Mouse (Mus musculus) heart, postnatal 10 days (tissue): ENCODE measurements at regions not wholly inside any gene's neighbourhood (a gene's known extent, or its start where the extent isn't known, plus 50 kb on each side); places are given as distances from the start of the nearest gene placed in this dataset.
A peak's percentile ranks its signal among the peaks of the same experiment; 100 is the strongest.

Source experiments
- DNase-seq, 2 experiments: peaks; one replicate each; pipeline ENCODE4 v3.0.0; 2021
- intact Hi-C: fragments of 180-260 bp; cut with DNase I; formaldehyde crosslinking; loops from one replicate; pipeline ENCODE4 v1.15.1; 2025

DNA sequence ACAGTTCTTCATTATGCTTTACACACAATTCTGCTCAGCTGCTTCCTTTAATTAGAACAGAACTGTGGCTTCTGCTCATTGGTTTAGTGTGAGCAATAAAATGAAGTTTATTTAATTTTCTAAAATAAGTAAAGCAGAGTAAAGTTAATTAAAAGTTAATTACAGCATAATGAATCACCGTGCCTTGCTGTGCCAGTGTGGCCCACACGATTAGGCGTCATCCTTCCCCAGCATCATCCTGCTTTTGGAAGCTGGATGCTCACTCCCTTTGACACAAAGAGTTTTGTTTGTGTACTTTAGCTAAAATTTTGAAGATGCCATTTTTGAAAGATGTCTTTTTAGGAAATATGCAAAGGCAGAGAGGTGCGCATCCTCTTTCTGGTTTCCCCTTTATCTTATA lies 316.4 kb downstream of the Tfec start:
- no peak for DNase-seq
- intact Hi-C loops, result no loop called here

DNA sequence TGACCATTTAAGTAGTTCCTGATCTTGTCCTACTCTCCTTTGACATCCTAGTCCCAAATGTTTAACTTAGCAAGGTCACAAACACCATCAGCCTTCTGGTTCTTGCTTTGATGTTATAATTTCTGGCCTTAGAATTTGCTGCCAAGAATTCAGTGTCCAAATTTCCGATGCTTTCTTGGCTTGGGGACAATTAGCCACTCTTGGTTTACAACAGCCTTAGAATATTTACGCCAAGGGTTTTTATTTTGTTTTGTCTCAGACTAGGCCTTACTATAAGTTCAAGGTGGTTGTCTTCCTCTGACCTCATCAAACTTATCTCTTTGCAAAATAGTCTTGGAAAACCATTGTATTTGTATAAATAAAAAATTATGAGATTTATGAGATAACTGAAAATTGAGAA lies 322.4 kb downstream of the Tfec start:
- intact Hi-C loops, result no loop called here

DNA sequence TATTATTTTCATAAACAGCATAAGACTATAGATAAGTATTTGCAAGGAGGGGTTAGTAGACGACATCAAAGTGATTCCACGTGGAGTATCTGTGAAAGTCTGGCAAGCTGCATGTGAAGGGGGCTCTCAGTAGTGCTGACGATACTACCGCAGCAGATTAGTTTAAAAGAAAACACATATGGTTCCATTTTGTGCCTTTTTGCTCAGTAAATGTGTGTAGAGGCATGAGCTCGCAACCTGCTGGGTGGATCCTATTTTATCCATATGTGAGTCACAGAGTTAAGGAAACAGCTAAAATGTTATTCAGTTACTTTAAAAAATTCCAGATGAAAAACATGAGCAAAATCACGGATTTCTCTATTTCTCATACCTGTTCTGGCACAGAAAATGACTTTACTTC lies 325.4 kb downstream of the Tfec start:
- intact Hi-C loops, result no loop called here
- DNase-seq, result no peak

More for the DNA sequence above, 322.4 kb downstream of the Tfec start:
- no peak for DNase-seq

DNA sequence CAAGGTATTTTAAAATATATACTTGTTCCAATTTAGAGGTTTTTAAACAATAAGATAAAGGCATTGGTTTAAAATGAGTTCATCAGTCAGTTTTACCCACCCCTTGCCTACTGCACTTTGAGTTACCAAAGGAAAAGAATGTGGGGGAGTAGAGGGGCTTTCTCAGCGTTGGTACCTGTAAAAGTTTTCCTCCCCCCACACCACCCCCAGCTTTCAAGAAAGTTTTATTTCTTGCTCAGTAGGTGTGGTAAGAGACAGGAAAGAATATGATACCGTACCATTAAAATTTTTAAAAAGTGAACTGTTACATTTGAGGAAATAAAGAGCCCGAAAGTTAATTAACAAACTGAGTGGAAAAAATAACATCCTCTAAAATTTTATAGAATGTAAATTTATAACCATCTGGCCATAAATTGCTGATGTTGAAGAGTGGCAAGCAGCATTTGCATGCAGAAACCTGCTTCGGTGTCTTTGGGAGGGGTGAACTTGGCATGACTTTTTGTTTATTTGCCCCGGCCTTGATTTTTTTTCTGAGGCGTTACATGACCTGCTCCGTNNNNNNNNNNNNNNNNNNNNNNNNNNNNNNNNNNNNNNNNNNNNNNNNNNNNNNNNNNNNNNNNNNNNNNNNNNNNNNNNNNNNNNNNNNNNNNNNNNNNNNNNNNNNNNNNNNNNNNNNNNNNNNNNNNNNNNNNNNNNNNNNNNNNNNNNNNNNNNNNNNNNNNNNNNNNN lies 346.1 kb downstream of the Tfec start:
- intact Hi-C loops, result no loop called here
- no peak for DNase-seq

DNA sequence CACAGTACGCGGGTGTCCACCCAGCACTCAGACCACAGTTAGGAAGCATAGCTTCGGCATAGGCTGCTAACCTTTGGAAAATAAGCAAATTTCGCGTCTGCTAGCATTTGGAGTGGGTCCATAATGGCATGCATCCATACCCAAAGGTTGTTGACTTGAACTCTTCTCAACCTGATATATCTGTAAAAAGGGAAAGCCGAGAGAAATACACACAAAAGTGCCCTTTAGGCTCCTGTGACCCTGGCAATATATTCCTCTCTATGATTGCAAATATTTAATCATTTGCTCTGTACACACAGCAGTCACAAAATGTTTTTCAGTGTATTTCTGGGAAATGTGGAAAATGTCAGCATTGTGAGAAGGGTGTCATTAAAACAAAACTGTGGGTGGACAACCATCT lies 347.1 kb downstream of the Tfec start:
- intact Hi-C loops, result no loop called here
- DNase-seq, result no peak

DNA sequence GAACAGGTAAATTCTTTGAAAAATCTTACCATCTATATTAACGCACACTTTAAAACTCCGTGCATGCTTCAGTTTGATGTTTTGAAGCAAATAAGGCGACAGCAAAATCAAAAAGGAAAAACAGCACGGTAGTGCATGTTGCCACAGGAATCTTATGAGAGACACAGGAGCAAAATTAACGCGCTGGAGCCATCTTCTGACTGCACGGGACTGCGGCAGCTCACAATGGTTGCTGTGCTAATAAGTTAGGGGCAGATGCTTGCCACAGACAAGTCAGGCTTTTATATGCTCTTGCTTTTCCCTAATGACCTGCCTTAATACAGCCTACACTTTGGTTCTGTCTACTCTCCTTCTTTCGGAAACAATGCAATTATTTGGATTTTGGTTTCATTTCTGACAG lies 347.8 kb downstream of the Tfec start:
- intact Hi-C loops, result no loop called here

DNA sequence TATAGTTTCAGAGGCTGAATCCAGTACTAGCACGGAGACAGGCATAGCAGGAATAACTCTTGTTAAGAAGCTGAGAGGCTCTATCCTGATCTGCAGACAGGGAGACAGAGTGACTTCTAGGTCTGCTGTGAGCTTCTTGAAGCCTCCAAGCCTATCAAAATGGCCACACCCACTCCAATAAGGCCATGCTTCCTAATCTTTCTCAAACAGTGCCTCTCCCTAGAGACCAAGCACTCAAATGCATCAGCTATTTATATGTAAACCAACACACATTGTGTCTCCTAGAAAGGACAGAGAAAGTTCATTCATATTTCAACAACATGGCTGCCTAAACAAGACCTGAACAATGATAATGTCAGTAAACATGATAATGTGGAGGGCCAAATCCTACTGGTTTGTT lies 384.2 kb downstream of the Tfec start:
- DNase-seq, result no peak
- intact Hi-C loops, result no loop called here

More for the DNA sequence above, 347.8 kb downstream of the Tfec start:
- DNase-seq, result no peak

DNA sequence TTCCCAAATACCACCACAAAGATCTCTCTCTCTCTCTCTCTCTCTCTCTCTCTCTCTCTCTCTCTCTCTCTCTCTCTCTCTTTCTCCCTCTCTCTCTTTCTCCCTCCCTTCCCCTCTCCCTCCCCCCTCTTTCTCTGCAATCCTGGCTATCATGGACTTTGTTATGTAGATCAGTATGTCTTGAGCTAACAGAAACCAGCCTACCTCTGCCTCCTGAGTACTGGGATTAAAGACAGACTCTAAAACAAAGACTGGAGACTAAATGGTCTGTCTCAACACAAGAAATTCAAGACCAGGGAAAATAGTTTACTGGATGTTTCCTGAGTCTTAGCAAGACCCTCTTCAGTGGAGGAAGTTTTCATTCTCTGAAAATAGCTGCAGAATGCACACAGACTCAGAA lies 384.7 kb downstream of the Tfec start:
- intact Hi-C loops, result no loop called here
- DNase-seq, result no peak

DNA sequence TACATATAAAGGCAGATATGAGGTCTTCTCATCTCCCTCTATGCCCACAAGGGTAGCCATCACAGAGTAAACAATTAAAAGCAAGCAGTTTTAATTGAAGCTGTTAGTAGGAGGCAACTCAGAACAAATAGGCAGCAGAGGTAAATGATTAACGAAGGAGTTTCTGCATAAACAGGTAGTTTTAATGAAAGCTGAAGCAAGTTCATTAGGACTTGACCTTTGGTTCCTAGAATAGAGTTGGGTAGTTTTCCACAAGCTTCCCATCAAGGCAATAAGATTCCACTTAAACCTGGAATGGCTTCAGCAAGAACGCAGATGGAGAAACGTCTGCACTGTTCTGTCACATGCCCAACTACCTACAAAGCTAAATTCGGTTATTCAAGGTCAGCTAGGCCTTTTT lies 394.4 kb downstream of the Tfec start:
- DNase-seq, result no peak
- intact Hi-C loops, result no loop called here

DNA sequence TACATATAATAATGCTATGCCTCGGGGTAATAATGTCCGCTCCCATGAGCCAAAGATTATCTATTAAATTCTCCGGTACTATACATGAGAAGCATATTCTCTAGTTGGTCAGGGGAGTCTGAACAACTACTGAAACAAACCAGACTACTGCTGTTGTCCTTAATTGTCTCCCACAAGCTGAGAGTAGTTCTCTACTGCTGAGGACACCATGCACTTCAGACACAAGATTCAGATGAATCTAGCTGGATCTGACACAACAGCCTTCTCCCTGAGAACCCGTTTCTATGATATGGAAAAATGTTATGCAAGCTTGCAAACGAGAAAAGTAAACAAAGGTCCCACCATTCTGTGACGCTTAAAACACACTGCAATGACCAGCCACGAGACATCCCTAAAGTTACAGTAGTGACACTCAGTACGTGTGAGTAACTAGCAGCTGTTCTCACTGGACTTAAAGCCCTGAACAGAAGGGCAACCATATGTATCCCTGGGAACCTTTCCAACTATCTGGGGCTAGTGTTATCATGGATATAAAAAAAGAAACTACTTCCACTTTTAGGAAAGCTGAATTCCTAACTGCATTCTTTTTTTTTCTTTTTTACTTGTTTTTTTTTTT lies 411.1 kb downstream of the Tfec start:
- DNase-seq, result peak in 1 of 2 experiments; percentile 0
- intact Hi-C loops, result no loop called here

DNA sequence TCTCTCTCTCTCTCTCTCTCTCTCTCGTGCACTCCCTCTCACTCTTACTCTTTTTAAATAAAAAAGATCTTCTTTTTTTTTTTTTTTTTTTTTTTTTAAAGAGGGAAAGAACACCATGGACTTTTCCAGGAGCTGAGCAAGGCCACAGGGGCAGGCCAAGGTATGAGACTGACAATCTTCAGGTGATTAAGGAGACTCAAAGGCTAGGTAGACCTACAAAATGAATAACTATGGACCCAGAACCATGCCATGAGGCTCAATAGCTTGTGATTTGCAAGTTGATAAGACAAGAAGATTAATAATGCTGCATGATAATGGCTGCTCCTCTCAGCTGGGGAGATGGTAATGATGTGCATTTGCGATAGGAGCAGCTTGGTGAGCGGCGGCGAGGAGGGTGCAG lies 414.9 kb downstream of the Tfec start:
- intact Hi-C loops, result no loop called here

DNA sequence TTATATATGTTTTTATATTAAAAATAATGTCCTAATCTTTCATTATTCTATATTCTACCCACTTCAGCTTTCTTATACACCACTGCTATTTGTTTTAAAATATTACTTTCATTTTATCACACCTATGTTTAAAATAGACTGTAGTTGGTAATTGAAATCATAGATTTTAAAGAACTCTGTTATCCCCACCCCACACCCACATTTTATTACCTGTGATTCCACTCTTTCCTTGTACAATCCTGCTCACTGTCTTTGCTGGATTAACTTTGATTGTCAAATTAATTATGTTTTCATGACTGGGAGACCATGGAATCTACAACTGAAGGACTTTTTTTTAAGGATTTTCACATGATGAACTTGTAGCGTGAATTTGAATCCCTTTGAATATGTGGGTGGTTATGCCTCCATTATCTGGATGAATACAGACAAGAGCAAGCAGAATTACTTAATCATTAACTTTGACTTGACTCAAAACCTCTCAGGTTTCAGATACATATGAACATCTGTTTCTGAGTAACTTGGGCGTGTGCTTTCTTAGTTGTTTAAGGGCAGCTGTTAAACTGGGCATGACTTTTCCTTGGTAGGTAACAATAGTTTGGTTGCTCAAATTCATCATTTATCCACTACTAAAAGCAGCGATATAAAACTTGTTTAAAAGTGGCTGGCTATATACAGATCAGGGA lies 429.4 kb downstream of the Tfec start:
- no peak for DNase-seq
- intact Hi-C loops, result no loop called here

More for the DNA sequence above, 414.9 kb downstream of the Tfec start:
- DNase-seq, result no peak

DNA sequence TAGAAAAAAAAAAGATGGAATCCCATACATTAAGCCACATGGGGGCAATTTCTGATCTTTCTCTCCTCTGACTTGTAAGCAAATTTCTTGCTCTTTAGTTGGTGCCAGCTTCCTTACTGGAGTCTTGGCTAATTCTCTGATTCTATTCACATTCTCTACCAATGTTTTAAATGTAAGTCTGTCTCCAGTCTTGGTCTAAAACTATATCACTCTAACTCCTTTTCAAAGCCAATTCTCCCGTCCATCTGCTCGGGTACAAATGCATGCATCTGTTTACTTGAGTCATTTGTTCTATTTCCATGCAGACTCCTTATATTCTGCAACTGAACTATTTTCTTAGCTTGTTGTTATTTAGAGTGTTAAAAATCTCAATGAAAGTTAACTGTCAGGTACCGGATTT lies 440.0 kb downstream of the Tfec start:
- no peak for DNase-seq
- intact Hi-C loops, result no loop called here
